Mouse (Mus musculus): Measurements from ENCODE around the gene Nlgn2.

- TF ChIP-seq CTCF (IDR thresholded peaks at IDR 0.05; ENCODE audit: low read depth, low read length) (no peak), POLR2A (IDR thresholded peaks at IDR 0.05; ENCODE audit: borderline replicate concordance, low read depth, low read length) (no peak)
Measured at GRCm38 (mm10) chr11:69833554-69833953, 4.0 kb downstream of the Nlgn2 start.
